Mouse (Mus musculus): Measurements from ENCODE around the gene Coil.

The Coil gene

GRCm38 (mm10) chr11:88970202-88970732 is at the start of gene Coil:
TSS of gene Coil (plus strand) at chr11:88970252.
- DNase-seq, result no peak

DNA sequence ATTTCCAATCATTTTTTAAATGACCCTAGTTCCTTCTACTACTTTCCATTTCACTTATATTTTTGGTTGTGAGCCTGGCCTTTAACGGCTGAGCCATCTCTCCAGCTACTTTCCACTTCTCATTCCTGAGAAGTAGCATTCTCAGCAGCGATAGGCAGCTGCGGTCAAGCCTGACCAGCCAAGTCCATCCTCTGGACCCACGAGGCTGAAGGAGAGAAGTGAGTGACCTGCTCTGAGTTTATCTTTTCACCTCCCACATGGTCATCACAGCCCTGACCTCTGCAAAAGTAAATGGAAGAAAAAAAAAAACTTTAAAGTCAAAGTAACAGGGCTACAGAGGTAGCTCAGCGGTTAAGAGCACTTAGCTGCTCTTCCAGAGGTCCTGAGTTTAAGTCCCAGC is 43.5 kb upstream of the Coil start:
- DNase-seq, result no peak

DNA sequence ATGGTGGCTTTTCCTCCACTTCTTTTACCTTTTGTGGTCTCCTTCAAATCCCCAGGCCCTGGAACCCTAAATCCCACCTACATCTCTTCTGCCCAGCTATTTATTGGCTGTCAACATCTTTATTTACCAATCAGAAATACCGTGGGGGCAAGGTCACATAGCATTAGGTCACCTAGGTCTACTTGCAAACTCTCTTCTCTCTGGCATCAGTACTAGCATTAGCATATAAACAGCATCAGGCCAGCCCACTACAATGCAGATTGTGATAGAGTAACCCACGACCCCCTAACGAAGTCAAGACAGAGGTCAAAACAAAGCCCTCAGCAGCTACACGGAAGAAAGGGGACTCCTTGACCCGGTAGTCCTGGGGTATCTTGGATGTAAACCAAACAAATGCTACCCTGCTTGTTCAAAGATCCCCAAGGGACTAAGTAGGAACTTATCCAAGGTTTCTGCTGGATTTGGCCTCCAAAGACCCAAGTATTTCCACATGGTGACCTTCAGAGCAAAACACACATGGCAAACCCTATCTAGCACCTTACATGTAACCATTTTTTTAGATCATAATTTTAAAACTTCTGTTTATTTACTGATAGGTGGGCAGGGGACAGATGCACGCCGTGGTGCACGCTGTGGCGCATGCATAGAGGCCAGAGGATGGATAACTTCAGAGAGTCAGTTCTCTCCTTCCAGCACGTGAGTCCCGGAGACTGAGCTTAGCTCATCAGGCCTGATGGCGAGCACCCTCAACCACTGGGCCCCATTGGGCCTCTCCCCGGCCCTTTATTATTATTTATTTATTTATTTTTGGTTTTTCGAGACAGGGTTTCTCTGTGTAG is 38.1 kb upstream of the Coil start:
- DNase-seq, result no peak

DNA sequence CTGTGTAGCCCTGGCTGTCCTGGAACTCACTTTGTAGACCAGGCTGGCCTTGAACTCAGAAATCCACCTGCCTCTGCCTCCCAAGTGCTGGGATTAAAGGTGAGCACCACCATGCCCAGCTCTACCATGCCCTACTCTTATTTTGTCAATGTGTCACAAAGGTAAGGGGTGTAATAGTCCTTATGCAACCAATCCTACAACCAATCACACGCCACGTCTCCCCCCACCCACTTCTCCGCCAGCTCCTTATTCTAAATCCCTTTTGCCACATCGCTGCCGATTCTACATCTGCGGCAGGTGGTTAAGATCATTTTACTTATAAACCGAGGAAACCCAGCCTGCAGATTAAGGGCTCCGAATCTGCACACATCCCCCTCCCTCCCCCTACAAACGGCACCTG is 37.0 kb upstream of the Coil start:
- no peak for DNase-seq

- DNase-seq, result no peak
Observed at GRCm38 (mm10) chr11:88934089-88935000, 35.7 kb upstream of the Coil start.

DNA sequence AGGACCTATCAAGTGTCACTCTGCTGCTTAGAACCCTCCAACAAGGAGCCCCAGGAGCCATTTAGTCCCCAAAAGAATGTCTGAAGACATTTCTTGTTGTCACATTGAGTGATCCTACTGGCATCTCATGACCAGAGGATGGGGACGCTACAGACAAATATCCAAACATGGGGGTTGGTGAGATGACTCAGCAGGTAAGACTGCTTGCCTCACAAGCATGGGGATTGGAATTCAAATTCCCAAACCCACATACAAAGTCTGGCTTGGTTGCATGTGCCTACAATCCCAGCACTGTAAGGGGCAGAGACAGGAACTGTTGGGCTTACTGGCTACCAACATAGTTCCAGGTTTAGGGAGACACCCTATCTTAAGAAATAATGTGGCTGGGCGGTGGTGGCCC is 32.2 kb upstream of the Coil start:
- no peak for DNase-seq

DNA sequence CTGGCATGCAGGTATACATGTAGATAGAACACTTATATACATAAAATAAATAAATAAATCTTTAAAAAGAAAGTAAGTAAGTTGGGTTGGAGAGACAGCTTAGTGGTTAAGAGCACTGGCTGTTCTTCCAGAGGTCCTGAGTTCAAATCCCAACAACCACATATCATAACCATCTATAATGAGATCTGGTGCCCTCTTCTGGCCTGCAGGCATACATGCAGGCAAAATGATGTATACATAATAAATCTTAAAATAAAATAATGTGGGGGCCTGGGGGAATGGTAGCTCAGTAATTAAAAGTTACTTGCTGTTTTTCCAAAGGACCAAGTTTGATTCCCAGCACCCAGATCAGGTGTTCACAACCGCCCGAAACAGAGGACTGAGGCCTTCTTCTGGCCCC is 31.3 kb upstream of the Coil start:
- no peak for DNase-seq

DNA sequence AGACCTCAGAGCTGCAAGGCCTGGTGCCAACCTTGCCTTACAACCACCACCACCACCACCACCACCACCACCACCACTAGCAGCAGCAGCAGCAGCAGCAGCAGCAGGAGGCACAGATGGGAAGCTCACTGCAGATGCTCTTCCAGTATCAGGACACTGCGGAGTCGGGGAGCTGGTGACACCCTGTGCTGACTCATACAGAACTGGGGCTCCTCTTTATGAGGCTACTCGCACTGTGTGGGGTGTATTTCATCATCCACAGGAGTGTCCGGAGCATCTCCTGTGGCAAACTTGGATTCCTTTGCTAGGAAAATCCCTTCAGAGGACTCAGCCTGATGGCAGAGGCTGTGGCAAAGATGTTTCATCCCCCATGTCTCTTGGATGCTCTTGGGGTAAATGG is 30.4 kb upstream of the Coil start:
- no peak for DNase-seq

- DNase-seq, result no peak
Observed at GRCm38 (mm10) chr11:88941489-88941888, 28.6 kb upstream of the Coil start.

DNA sequence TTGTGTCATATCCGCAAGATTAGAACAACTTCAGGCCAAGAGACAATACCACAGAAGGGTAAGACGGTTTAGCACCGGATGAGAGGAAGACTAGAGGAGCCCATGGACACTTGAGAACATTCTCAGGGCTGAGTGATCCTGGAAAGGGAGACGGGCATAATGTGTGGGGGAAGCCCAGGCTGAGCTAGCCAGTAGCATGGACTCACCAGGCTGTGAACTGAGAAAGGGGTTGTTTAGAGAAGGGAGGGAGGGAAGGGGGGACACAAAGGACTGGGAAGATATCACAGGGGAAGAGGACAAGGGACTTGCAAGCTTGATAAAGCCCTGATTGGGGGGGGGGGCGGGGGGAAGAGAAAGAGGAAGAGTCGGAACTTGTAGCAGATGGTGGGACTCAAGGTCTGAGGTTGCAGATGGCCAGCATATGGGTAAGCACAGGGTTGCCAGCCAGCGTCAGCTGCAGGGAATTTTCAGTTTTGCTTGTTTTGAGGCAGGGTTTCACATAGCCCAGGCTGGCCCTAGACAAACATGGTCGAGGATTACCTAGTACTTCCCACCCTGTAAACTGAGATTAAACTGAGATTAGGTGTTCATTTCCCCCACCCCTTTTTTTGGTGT is 24.0 kb upstream of the Coil start:
- DNase-seq, result no peak

DNA sequence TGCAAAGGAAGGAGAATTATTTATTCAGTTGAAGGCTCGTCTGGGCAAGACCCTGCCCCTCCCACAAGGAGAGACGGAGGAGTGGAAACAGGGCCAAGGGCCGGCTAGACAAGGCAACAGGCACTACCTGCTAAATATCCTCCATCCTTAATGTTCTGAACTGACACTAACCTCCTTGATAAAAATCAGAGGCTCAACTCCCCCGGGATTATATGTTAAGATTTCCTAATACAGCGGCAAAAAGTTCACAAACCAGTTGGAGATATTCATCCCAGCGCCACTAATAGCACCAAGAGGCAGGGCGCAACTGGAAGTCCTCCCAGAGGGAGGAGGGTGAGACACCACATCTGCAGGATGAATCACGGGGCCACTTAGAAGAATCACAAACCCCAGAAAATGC is 21.2 kb upstream of the Coil start:
- no peak for DNase-seq

GRCm38 (mm10) chr11:88949802-88950639 is 20.0 kb upstream of the Coil start:
- DNase-seq, result no peak

DNA sequence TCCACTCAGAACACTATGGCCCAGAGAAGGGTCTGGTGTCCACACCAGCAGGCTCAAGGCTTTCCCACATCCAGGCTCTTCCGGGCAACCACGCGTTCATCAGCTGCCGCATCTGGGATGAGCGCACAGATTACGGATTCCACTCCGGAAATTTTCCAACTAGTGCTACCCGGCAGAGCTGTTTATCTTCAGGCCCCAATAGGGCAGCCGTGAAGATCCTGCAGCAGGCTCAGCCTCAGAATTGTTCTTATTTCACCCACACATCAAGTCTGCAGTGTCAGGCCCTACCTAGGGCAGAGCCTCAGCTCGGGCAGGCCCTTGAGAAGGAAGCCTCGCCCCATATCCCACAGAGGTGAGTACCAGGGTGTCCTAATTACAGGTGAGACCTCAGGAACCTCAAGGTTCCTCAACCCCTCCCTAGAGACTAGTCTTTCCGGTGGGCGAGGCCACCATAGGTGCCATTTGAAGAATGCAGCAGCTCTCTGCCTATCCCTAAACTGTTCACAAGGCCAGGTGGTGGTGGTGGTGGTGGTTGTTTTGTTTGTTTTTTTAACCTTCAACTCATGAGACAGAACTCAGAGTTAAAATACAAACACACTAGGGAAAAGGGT is 19.3 kb upstream of the Coil start:
- DNase-seq, result no peak

DNA sequence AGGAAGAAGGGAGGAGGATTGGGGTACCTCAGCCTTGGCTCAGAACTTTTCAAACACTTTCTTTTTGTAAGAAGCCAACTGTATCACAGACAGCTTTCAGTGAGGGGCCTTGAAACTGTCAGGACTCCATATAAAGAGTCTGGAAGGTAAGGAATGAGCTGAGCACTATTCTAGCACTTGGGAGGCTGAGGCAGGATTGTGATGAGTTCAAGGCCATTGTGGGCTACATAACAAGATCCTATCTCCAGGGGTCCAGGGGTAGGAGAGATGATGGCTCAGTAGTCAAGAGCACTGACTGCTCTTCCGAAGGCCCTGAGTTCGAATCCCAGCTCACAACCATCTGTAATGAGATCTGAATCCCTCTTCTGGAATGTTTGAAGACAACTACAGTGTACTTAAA is 18.5 kb upstream of the Coil start:
- no peak for DNase-seq

- DNase-seq, result no peak
Observed at GRCm38 (mm10) chr11:88952117-88952516, 17.9 kb upstream of the Coil start.

DNA sequence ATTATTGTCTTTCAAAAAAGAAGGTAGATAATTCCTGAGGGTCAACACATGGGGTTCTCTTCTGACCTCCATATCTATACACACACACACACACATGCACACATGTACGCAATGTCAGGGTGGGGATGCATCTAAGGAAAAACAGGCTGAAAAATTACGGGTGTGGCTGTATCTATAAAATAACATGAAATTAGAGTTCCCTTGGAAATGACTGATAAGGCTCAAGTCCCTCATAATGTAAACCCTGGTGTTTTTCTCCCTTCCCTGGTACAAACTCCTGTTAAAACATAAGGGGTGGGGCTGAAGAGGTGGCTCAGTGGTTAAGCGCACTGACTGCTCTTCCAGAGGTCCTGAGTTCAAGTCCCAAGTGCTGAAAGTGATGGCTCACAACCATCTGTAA is 16.5 kb upstream of the Coil start:
- DNase-seq, result no peak

- DNase-seq, result no peak
Observed at GRCm38 (mm10) chr11:88954803-88955202, 15.2 kb upstream of the Coil start.

DNA sequence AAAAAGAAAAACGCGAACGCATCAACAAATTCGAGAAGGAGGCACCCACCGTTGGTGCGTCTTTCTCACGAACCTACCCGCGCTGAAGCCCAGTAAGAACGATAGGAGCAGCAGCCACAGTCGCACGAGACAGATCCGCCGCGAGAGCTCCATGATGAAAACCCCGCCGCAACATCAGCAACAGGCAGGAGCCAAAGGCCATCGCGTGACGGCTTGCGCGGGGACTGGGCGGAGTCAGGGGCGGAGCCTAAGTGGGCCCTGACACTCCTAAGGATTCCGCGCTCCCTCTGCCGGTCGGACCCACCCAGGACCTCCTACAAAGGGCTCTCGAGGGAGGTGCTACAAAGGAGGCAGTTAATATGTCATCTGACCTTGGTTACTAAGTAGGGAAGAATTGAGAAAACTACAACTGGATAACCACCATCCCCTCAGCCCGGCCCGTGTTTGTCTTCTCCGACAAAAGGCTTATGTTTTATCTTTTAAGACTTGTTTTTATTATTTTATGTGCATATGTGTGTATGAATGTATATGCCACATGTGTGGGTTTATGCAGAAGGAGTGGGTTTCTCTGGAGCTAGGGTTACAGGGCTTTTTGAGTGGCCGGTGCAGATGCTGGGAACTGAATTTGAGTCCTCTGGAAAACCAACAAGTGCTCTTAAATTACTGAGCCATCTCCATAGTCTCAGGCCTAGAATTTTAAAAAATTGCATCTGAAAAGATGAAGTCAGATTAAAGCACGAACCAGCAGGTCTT is 14.7 kb upstream of the Coil start, which contains the start of gene Scpep1:
TSS of gene Scpep1 (minus strand) at position 249 of the 753 bp plus-strand sequence.
- peak; percentile 99 for DNase-seq

DNA sequence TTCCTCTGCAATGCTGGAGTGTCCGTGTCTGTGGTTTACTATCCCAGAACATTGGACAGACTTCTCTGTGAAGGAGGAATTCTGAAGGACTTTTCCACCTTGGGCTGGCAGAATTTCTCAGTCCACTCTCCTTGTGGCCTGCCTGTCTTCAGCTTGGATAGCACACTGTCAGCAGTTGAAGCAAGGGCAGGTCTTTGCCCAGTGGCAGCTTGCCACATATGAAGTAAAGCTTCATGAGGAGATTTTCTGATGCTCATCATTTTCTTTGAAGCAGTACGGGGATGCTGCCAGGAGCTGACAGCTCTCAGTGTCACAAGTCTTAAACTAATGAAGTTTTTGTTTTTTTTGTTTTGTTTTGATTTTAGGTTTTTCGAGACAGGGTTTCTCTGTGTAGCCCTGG is 11.2 kb upstream of the Coil start:
- no peak for DNase-seq

DNA sequence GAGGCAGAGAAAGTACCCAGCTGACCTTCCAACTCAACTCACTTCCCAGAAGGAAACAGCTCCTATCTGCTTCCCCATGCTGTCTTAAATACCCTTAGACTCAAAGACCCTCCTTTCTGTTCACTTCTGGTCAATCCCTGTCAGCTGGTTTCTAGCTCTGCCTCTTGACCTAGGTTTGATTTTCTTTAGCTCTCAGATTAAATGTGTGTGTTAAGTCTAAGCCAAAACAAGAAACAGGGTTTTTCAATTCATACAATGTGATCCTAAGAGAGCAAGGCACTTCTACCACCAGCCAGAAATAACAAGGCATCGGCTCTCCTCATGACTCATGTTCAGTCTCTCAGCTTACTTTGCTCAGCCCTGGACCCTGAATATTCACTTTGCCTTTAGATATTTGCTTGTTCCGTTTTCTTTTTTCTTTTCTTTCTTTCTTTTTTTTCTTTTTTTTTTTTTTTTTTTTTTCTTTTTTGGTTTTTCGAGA is 3.1 kb upstream of the Coil start, which contains the start of gene Elobl:
TSS of gene Elobl (minus strand) at position 51 of the 481 bp plus-strand sequence.
- no peak for DNase-seq
